Mouse (Mus musculus): ENCODE results near the gene Il13. TPM values are rescaled to one million over a fixed set of nuclear protein-coding genes. Genes with fewer than 3 reads are reported as not detected.

Il13 gene
- not detected in 2 replicates for polyA plus RNA-seq (2016; fragmentation: Nextera tagmentation; extraction: Ambion mirVana)

DNA sequence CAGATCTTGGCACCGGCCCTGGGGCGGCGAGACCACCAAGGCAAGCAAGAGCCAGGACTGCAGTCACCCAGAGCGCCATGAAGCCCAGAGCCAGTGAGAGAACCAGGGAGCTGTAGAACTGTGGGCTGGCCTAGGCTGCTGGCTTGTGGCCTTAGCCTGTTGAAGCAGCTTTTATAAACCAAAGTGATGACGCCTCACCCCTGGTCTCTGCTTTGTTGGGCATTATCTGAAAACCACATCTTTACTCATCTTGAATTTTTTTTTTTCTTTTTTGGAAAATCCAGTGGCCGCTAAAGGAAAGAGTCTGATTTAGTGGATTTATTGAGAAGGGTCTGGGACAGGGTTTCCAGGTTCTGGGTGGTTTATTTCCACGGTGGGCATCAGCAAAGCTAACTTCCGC lies at the start of gene Il13:
Gene Il13, minus strand, starts transcription at position 147 of the 400 bp plus-strand sequence.
- Histone ChIP-seq H3K9me3 (no peaks in the 10 kb centered on the region), H3K36me3 (replicated peaks) (no peaks in the 10 kb centered on the region), H3K27ac (no peak within 1 kb of the TSS), H3K4me3 (no peak within 1 kb of the TSS), H3K4me1 (peaks cover 23% of the 10 kb centered on the region), H3K27me3 (ENCODE audit: poor library complexity, severe bottlenecking) (peaks cover 50% of the 10 kb centered on the region)
- WGBS = 90% methylated on average over 8 of the region's 8 CpGs
- DNase-seq (ENCODE audit: extremely low spot score, low spot score) = no peak

- H3K36me3 ChIP-seq (replicated peaks) = peaks cover 90% of the 10 kb centered on the region
Observed at GRCm38 (mm10) chr11:53682994-53683530, 48.6 kb upstream of the Il13 start.

GRCm38 (mm10) chr11:53682170-53682569 lies 47.7 kb upstream of the Il13 start:
- Histone ChIP-seq H3K27me3 (ENCODE audit: poor library complexity, severe bottlenecking) (no peaks in the 10 kb centered on the region), H3K27ac (no peak overlapping the region), H3K4me3 (no peak overlapping the region), H3K4me1 (no peaks in the 10 kb centered on the region), H3K9me3 (no peaks in the 10 kb centered on the region), H3K36me3 (replicated peaks) (peaks cover 90% of the 10 kb centered on the region)
- DNase-seq (ENCODE audit: extremely low spot score, low spot score) = no peak
- WGBS = 92% methylated on average over 2 of the region's 2 CpGs

More at GRCm38 (mm10) chr11:53682994-53683530, 48.6 kb upstream of the Il13 start:
- Histone ChIP-seq H3K27me3 (ENCODE audit: poor library complexity, severe bottlenecking) (no peaks in the 10 kb centered on the region), H3K4me1 (no peaks in the 10 kb centered on the region), H3K4me3 (no peak overlapping the region), H3K9me3 (no peaks in the 10 kb centered on the region), H3K27ac (no peak overlapping the region)
- no peak for DNase-seq (ENCODE audit: extremely low spot score, low spot score)
- WGBS = 96% methylated on average over 9 of the region's 9 CpGs

GRCm38 (mm10) chr11:53681686-53682085 lies 47.2 kb upstream of the Il13 start:
- Histone ChIP-seq H3K36me3 (replicated peaks) (peaks cover 90% of the 10 kb centered on the region), H3K27me3 (ENCODE audit: poor library complexity, severe bottlenecking) (no peaks in the 10 kb centered on the region), H3K4me1 (no peaks in the 10 kb centered on the region), H3K4me3 (no peak overlapping the region), H3K9me3 (no peaks in the 10 kb centered on the region), H3K27ac (no peak overlapping the region)
- 91% methylated on average over 2 of the region's 2 CpGs for WGBS
- DNase-seq (ENCODE audit: extremely low spot score, low spot score) = no peak

DNA sequence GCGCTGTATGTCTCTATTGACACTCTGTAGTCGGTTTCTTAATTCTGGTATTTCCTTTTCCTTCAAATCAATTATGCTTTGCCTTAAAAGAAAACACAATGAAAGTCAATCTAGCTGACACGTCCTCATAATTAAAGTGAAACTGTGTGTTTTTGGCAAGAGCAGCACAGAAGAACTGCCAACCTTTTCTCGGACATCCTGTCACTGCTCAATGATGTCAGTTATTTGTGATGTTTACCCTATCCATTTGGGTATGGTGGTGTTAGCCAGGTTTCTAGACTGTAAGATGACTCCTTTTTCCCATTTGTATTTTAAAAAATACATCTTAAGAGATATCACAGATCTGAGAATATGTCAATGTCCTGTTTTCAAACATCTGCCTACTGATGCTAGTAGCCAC lies 45.6 kb upstream of the Il13 start:
- no peaks in the 10 kb centered on the region for H3K9me3 ChIP-seq
- no peaks in the 10 kb centered on the region for H3K27me3 ChIP-seq (ENCODE audit: poor library complexity, severe bottlenecking)
- no peak for DNase-seq (ENCODE audit: extremely low spot score, low spot score)
- H3K36me3 ChIP-seq (replicated peaks) = peaks cover 90% of the 10 kb centered on the region
- no peak overlapping the region for H3K4me3 ChIP-seq
- 94% methylated on average over 4 of the region's 4 CpGs for WGBS
- no peak overlapping the region for H3K27ac ChIP-seq
- H3K4me1 ChIP-seq = no peaks in the 10 kb centered on the region

DNA sequence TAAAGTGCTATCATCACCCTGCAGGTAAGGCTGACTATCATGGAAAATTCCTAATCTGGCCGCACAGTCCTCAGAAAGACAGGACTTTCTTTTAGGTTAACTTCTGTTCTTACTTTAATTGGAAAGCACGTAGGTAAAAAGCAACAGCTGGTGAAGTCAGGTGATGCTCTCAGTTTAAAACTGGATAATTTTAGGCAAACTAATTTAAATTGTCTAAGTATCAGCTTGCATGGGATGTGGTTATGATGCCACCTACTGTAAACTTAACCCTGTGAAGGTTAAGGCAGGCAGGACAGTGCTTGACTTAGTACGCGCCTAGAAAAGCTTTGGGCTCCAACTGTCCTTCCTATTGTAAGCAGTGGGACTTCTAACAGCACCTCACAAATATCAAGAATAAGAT lies 36.9 kb upstream of the Il13 start:
- no peak overlapping the region for H3K4me3 ChIP-seq
- H3K4me1 ChIP-seq = no peaks in the 10 kb centered on the region
- no peaks in the 10 kb centered on the region for H3K9me3 ChIP-seq
- no peaks in the 10 kb centered on the region for H3K27me3 ChIP-seq (ENCODE audit: poor library complexity, severe bottlenecking)
- 95% methylated on average over 4 of the region's 4 CpGs for WGBS
- no peak overlapping the region for H3K27ac ChIP-seq
- DNase-seq (ENCODE audit: extremely low spot score, low spot score) = no peak
- H3K36me3 ChIP-seq (replicated peaks) = peaks cover 90% of the 10 kb centered on the region

DNA sequence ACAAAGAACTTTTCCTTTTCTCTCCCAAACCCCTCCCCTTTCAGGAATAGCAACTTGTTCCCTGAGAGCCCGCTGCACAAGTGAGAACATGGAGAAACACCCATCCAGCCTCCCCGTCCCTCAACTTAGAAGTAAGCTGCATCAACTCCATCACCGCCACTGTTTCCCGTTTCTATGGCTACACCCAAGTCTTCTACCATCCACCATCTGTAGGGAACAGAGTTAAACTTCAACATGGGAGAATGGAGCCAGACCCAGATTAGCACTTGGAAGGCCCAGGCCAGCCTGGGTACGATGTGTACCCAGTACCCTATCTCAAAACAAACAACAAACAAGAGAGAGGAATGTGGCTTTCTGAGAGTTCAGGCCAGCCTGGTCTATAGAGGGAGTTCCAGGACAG lies 29.6 kb upstream of the Il13 start:
- peaks cover 53% of the 10 kb centered on the region for H3K36me3 ChIP-seq (replicated peaks)
- 87% methylated on average over 5 of the region's 5 CpGs for WGBS
- DNase-seq (ENCODE audit: extremely low spot score, low spot score) = no peak

DNA sequence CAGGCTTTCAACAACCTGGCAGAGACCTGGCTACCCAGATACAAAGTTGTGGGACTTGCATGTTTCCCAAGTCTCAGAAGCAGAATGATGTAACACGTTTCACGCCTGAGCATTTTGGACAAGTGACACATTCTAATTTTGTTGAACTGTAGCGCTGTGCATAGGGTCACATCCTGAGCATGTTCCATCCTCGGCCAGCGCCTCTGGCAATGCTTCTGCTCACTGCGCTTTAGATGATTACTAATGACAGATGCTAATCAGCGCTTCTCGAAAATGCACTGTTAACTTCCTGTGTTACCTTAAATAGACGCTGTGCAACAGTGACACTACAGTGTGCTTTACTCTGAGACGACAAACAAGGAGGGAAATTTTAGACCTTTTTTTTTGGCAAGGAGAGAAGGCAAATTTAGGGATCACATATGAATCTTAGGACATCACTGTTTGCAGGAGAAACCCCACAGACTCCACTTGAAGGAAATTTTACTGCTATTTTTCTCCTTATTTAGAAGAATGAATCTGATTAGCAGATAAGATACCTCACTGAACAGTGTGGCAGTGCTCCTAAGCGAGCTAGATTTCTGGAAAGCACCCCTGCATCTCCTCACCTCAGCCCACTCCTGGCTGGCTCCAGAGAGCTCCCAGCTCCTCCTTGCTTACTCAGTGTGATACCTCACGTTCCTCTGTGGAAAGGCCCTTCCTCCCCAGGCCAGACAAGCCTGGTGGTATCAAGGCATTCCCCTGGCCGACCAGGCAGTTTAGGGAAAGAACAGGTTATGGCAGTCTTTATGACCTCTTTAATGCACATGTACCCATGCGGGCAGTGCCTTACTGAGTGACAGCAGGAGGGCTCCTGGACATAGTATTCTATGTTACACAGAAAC lies 28.5 kb upstream of the Il13 start:
- Histone ChIP-seq H3K4me1 (no peaks in the 10 kb centered on the region), H3K27me3 (ENCODE audit: poor library complexity, severe bottlenecking) (no peaks in the 10 kb centered on the region), H3K9me3 (no peaks in the 10 kb centered on the region), H3K4me3 (no peak overlapping the region), H3K27ac (no peak overlapping the region), H3K36me3 (replicated peaks) (peaks cover 44% of the 10 kb centered on the region)
- WGBS = 89% methylated on average over 14 of the region's 14 CpGs
- no peak for DNase-seq (ENCODE audit: extremely low spot score, low spot score)

More for the DNA sequence above, 29.6 kb upstream of the Il13 start:
- Histone ChIP-seq H3K4me1 (no peaks in the 10 kb centered on the region), H3K27ac (no peak overlapping the region), H3K27me3 (ENCODE audit: poor library complexity, severe bottlenecking) (no peaks in the 10 kb centered on the region), H3K9me3 (no peaks in the 10 kb centered on the region), H3K4me3 (no peak overlapping the region)

- H3K27ac ChIP-seq = no peak overlapping the region
- no peak for DNase-seq (ENCODE audit: extremely low spot score, low spot score)
Observed at GRCm38 (mm10) chr11:53657828-53658227, 23.3 kb upstream of the Il13 start.

DNA sequence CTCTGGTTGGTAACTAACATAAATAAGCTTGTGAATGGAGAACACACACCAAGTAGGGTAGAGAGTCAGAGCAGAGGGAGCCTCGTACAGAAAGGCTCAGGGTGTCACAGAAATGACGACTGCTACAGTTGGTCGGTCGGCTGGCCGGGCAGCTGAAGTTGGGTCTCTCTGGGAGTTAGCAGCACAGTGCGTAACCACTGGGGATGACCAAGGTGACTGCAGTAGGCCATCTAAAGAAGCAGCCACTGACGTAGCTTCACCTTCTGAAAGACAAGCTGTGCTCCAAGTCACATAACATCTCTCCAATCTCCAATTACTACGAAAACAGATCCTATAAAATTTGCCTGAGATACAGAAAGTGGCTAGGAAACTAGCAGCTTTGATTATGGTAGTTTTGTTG lies 22.9 kb upstream of the Il13 start:
- 89% methylated on average over 8 of the region's 8 CpGs for WGBS
- DNase-seq (ENCODE audit: extremely low spot score, low spot score) = no peak
- Histone ChIP-seq H3K27me3 (ENCODE audit: poor library complexity, severe bottlenecking) (no peaks in the 10 kb centered on the region), H3K9me3 (no peaks in the 10 kb centered on the region), H3K27ac (no peak overlapping the region), H3K4me3 (no peak overlapping the region), H3K36me3 (replicated peaks) (peaks cover 35% of the 10 kb centered on the region), H3K4me1 (no peaks in the 10 kb centered on the region)

More at GRCm38 (mm10) chr11:53657828-53658227, 23.3 kb upstream of the Il13 start:
- Histone ChIP-seq H3K27me3 (ENCODE audit: poor library complexity, severe bottlenecking) (no peaks in the 10 kb centered on the region), H3K4me1 (no peaks in the 10 kb centered on the region), H3K4me3 (no peak overlapping the region), H3K36me3 (replicated peaks) (peaks cover 35% of the 10 kb centered on the region), H3K9me3 (no peaks in the 10 kb centered on the region)
- WGBS = 89% methylated on average over 6 of the region's 6 CpGs

GRCm38 (mm10) chr11:53656558-53657202 lies 22.2 kb upstream of the Il13 start:
- no peak for DNase-seq (ENCODE audit: extremely low spot score, low spot score)
- Histone ChIP-seq H3K4me1 (no peaks in the 10 kb centered on the region), H3K9me3 (no peaks in the 10 kb centered on the region), H3K27me3 (ENCODE audit: poor library complexity, severe bottlenecking) (no peaks in the 10 kb centered on the region), H3K4me3 (no peak overlapping the region), H3K27ac (no peak overlapping the region), H3K36me3 (replicated peaks) (peaks cover 42% of the 10 kb centered on the region)
- WGBS = 94% methylated on average over 9 of the region's 9 CpGs

- WGBS = 87% methylated on average over 5 of the region's 5 CpGs
- no peaks in the 10 kb centered on the region for H3K4me1 ChIP-seq
- no peaks in the 10 kb centered on the region for H3K27me3 ChIP-seq (ENCODE audit: poor library complexity, severe bottlenecking)
- no peak overlapping the region for H3K27ac ChIP-seq
- H3K4me3 ChIP-seq = no peak overlapping the region
- DNase-seq (ENCODE audit: extremely low spot score, low spot score) = no peak
- peaks cover 56% of the 10 kb centered on the region for H3K36me3 ChIP-seq (replicated peaks)
- H3K9me3 ChIP-seq = no peaks in the 10 kb centered on the region
Observed at GRCm38 (mm10) chr11:53655043-53655442, 20.5 kb upstream of the Il13 start.

DNA sequence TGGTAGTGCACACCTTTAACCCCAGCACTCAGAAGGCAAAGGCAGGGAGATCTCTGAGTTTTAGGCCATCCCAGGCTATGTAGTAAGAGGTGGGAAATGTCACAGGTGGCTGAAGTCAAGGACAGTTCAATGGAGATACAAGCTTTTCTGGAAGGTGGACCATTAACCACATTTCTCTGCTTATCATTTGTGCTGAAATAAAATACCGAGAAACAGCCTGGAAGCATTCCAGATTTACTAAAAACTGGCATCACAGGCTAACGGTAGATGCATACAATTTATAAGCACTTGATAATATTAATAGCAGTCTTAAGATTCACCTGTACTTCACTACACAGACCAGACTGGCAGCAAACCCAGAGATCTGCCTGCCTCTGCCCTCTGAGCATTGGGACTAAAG lies 17.9 kb upstream of the Il13 start:
- no peaks in the 10 kb centered on the region for H3K27me3 ChIP-seq (ENCODE audit: poor library complexity, severe bottlenecking)
- no peak overlapping the region for H3K4me3 ChIP-seq
- 94% methylated on average over 2 of the region's 2 CpGs for WGBS
- DNase-seq (ENCODE audit: extremely low spot score, low spot score) = no peak
- no peak overlapping the region for H3K27ac ChIP-seq
- peaks cover 74% of the 10 kb centered on the region for H3K36me3 ChIP-seq (replicated peaks)
- H3K4me1 ChIP-seq = no peaks in the 10 kb centered on the region
- H3K9me3 ChIP-seq = no peaks in the 10 kb centered on the region

Measured in forebrain, embryonic 10.5 days (tissue).